Mouse (Mus musculus): ENCODE data around the gene Xirp1. TPM values are rescaled to one million over a fixed set of nuclear protein-coding genes. Genes with fewer than 3 reads are reported as not detected.

The Xirp1 gene
- total RNA-seq (2021) = under 1 TPM; 0.08 to 0.09 TPM
- long read RNA-seq, experiment 1 = 0 reads
- long read RNA-seq, experiment 2 = 0 reads

GRCm38 (mm10) chr9:120023086-120023811, at the start of gene Xirp1:
TSS of gene Xirp1 (minus strand) at chr9:120023598.
- intact Hi-C loops (cut with DNase I) = no loop called here
- DNase-seq (ENCODE audit: low spot score in 2 of 2) = no peak

GRCm38 (mm10) chr9:120073169-120073568, 49.8 kb upstream of the Xirp1 start:
- intact Hi-C loops (cut with DNase I) = loop anchor here (2.0 kb wide), 1 partner anchor 52 kb away; no protein-coding TSS in a partner anchor
- DNase-seq (ENCODE audit: low spot score in 2 of 2) = peak; percentile 75 to 82

DNA sequence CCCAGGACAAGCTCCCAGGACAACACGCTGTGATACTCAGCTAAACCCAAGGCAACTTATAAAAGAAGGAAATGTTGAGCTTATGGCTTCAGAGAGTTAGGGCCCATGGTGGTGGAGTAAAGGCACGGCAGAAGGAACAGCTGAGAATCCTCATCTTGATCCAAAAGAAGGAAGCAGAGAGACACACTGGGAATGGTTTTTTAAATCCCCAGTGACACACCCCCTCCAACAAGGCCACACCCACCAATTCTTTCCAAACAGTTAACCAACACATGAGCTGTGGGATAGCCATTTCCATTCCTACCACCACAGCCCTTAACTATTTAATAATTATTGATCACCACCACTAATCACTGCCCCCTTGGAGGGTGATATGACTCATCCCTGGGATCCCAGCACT, 47.9 kb upstream of the Xirp1 start:
- intact Hi-C loops (cut with DNase I) = no loop called here

DNA sequence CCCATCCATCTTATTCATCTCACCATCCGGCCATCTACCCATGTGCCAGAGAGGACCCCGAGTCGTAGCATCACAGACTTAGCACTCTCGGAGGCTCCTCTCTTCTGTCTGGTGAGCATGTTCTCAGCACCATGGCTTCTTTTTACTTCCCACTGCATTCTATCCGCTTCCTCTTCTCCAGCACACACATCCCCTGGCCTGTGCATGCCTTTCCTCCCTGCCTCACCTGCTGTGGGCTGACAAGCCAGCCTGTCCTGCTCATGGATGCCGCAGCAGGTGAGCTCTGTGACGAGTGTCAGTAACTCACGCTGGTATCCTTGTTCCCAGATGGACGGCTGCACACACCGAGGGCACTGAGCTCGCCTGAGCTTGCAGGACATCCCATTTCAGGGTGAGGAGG, 46.4 kb upstream of the Xirp1 start, which contains the start of gene Cx3cr1:
Cx3cr1 (minus strand) TSS at position 101 of the 400 bp plus-strand sequence.
- intact Hi-C loops (cut with DNase I) = no loop called here

More for the DNA sequence above, 47.9 kb upstream of the Xirp1 start:
- no peak for DNase-seq (ENCODE audit: low spot score in 2 of 2)

GRCm38 (mm10) chr9:120068047-120068446, 44.6 kb upstream of the Xirp1 start:
- intact Hi-C loops (cut with DNase I) = no loop called here
- peak; percentile 27 to 34 for DNase-seq (ENCODE audit: low spot score in 2 of 2)

More for the DNA sequence above, 46.4 kb upstream of the Xirp1 start, which contains the start of gene Cx3cr1:
- no peak for DNase-seq (ENCODE audit: low spot score in 2 of 2)

DNA sequence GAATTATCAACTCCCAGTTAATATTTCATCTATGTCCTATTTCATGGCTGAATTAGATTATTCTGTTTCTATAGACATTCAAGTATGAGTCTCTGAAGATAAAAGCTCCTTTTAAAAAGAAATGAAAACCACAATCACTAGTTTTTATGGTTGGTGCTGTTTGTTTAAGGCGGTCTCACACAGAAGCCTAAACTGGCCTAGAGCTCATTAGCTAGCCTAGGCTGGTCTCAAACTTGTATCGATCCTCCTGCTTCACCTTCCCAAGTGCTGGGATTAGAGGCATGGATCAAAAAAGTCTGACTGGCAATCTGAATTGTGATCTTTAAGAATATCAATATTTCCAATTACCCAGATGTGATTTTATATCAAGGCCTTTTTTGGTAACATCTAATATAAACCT, 44.2 kb upstream of the Xirp1 start:
- intact Hi-C loops (cut with DNase I) = no loop called here
- DNase-seq (ENCODE audit: low spot score in 2 of 2) = no peak

GRCm38 (mm10) chr9:120064317-120064716, 40.9 kb upstream of the Xirp1 start:
- no peak for DNase-seq (ENCODE audit: low spot score in 2 of 2)
- intact Hi-C loops (cut with DNase I) = loop anchor here (1.0 kb wide), 1 partner anchor 15 kb away; no protein-coding TSS in a partner anchor

GRCm38 (mm10) chr9:120058730-120059129, 35.3 kb upstream of the Xirp1 start:
- intact Hi-C loops (cut with DNase I) = no loop called here
- peak in 1 of 2 experiments; percentile 31 for DNase-seq (ENCODE audit: low spot score in 2 of 2)

DNA sequence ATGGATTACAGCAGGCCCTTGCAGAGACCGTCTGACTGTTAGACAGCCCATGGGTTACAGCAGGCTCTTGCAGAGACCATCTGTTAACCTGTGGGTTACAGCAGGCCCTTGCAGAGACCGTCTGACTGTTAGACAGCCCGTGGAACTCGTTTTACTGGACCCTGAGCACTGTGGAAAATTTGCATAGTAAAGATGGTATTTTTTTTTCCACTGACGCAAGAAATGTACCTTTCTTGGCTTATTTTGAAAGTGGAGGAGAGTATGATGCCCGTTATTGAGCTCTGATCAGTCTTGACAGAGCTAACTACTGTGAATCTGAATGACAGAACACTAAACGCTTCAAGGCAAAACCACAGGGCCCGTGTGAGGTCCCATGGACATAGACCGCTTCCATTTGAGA, 32.8 kb upstream of the Xirp1 start:
- intact Hi-C loops (cut with DNase I) = no loop called here
- no peak for DNase-seq (ENCODE audit: low spot score in 2 of 2)

- DNase-seq (ENCODE audit: low spot score in 2 of 2) = peak; percentile 33 to 35
- intact Hi-C loops (cut with DNase I) = no loop called here
Measured at GRCm38 (mm10) chr9:120054545-120055277, 31.3 kb upstream of the Xirp1 start.

GRCm38 (mm10) chr9:120049407-120049806, 26.0 kb upstream of the Xirp1 start:
- intact Hi-C loops (cut with DNase I) = loop anchor here (1.0 kb wide), 1 partner anchor 15 kb away; no protein-coding TSS in a partner anchor

DNA sequence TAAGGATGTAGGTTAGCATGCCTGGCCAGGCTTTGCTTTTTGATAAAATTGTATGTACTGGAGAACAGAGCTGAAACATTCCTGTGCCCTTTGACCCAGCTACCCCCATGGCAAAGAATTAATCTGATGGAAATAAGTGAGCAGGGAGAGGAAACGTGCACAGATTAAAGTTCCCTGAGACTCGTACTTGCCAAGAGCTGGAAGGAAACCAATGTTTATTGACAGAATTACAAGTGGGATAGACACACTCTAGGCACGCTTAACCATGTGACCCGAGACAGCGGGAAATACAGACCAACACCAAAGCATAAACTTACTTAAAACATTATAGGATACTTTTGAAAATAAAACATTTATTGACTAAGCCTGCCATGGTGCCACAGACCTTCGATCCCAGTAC, 25.1 kb upstream of the Xirp1 start:
- no peak for DNase-seq (ENCODE audit: low spot score in 2 of 2)
- intact Hi-C loops (cut with DNase I) = no loop called here

More at GRCm38 (mm10) chr9:120049407-120049806, 26.0 kb upstream of the Xirp1 start:
- no peak for DNase-seq (ENCODE audit: low spot score in 2 of 2)

GRCm38 (mm10) chr9:120043115-120043514, 19.7 kb upstream of the Xirp1 start:
- intact Hi-C loops (cut with DNase I) = no loop called here
- no peak for DNase-seq (ENCODE audit: low spot score in 2 of 2)

GRCm38 (mm10) chr9:120037414-120037813, 14.0 kb upstream of the Xirp1 start:
- intact Hi-C loops (cut with DNase I) = no loop called here
- DNase-seq (ENCODE audit: low spot score in 2 of 2) = peak in 1 of 2 experiments; percentile 49

GRCm38 (mm10) chr9:120034375-120034774, 11.0 kb upstream of the Xirp1 start:
- DNase-seq (ENCODE audit: low spot score in 2 of 2) = no peak
- intact Hi-C loops (cut with DNase I) = no loop called here

DNA sequence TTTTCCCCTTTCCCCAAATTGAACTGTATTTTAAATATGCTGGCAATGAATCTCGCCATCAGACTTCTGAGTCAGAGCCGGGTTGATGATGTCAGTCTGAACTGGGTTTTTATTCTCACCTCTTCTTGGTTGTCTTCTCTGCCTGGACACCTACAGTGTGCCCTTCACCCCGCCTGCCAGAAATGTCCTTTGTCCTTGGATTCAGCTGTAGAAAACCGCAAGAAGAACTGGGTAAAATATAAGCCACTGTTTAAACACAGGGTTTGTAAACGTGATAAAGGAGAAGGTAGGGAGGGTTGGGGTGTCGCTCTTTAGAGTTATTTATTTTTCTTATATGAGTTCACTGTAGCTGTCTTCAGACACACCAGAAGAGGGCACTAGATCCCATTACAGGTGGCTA, 9.3 kb upstream of the Xirp1 start:
- no peak for DNase-seq (ENCODE audit: low spot score in 2 of 2)
- intact Hi-C loops (cut with DNase I) = no loop called here

GRCm38 (mm10) chr9:120030421-120030820, 7.0 kb upstream of the Xirp1 start:
- intact Hi-C loops (cut with DNase I) = no loop called here
- no peak for DNase-seq (ENCODE audit: low spot score in 2 of 2)

GRCm38 (mm10) chr9:120029880-120030279, 6.5 kb upstream of the Xirp1 start:
- intact Hi-C loops (cut with DNase I) = no loop called here
- no peak for DNase-seq (ENCODE audit: low spot score in 2 of 2)

GRCm38 (mm10) chr9:120027401-120028151, 4.2 kb upstream of the Xirp1 start:
- intact Hi-C loops (cut with DNase I) = loop anchor here (2.0 kb wide), 1 partner anchor 71 kb away; no protein-coding TSS in a partner anchor

GRCm38 (mm10) chr9:120024625-120025024, 1.2 kb upstream of the Xirp1 start:
- intact Hi-C loops (cut with DNase I) = no loop called here
- no peak for DNase-seq (ENCODE audit: low spot score in 2 of 2)

More at GRCm38 (mm10) chr9:120027401-120028151, 4.2 kb upstream of the Xirp1 start:
- peak; percentile 65 to 78 for DNase-seq (ENCODE audit: low spot score in 2 of 2)

Measured in left cerebral cortex, postnatal 14 days (tissue).